Mouse (Mus musculus) lung, adult 2 months (tissue): Measurements from ENCODE around the gene Pithd1.

ENCODE experiments used
- CTCF ChIP-seq: fragments of 200-500 bp; IDR thresholded peaks from 2 replicates; pipeline ENCODE4 v1.5.1; 2011; ENCODE audit warnings: mild to moderate bottlenecking, low read length, control low read depth; ENCODE audit not compliant: insufficient read depth
- POLR2A ChIP-seq: fragments of 200-500 bp; IDR thresholded peaks from 2 replicates; pipeline ENCODE4 v1.6.1; 2011; ENCODE audit warnings: low read depth, mild to moderate bottlenecking, control low read depth, low read length, borderline replicate concordance; ENCODE audit errors: extremely low read depth

DNA sequence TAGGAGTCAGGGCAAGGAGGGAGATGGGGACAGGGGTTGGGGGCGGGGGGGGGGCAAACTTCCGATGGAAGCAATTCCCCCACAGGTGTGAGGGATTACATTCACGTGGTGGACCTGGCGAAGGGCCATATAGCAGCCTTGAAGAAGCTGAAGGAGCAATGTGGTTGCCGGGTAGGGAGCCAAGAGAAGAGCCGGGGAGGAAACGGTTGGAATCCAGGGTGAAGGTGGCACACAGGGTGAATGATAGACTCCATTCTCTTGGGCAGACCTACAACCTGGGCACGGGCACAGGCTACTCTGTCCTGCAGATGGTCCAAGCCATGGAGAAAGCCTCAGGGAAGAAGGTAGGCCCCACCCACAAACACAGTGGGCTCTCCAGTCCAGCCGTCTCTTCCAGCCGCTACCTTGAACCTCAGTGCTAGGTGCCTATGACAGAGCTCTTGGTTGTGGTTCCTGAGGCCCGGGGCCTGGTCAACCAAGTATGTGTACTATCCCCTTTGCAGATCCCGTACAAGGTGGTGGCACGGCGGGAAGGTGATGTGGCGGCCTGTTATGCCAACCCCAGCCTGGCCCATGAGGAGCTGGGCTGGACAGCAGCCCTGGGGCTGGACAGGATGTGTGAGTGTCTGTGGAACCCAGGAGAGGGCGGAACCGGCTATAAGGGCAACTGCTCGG is 19.8 kb downstream of the Pithd1 start:
- TF ChIP-seq CTCF: no peak
- no peak for TF ChIP-seq POLR2A
